Mouse (Mus musculus) E14TG2a.4 (cell line): ENCODE data around the gene Sfrp5.

Experiments
- CTCF ChIP-seq: conservative IDR thresholded peaks from 2 replicates; pipeline ENCODE4 v1.5.1; 2014; ENCODE audit warnings: low read length
- NANOG ChIP-seq: IDR thresholded peaks from 2 replicates; pipeline ENCODE4 v1.6.1; 2014; ENCODE audit warnings: borderline replicate concordance, low read length, mixed read lengths
- POU5F1 ChIP-seq: IDR thresholded peaks from 2 replicates; pipeline ENCODE4 v1.6.1; 2014; ENCODE audit warnings: low read length, borderline replicate concordance

DNA sequence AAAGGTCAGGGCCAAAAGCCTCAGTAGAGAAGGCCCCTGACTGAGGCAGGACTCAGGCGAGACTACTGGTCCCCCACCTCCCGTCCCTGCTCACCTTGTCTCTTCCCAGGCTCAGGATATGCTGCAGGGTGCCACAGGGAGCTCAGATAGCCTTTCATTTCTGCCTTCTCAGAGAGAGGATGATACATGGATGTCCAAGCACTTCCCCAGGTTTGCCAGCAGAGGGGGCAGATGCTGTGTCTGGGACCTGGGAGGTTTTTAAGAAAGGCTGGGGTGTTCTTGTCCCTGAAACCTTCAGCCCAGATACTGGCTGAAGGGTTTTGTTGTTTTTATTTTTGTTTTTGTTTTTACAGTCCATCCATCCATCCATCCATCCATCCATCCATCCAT, 15.3 kb upstream of the Sfrp5 start:
- TF ChIP-seq CTCF (peak; percentile 84), NANOG (no peak), POU5F1 (no peak)
